9 mouse cellular contexts compared by ENCODE assay signal in the genomic region with DNA sequence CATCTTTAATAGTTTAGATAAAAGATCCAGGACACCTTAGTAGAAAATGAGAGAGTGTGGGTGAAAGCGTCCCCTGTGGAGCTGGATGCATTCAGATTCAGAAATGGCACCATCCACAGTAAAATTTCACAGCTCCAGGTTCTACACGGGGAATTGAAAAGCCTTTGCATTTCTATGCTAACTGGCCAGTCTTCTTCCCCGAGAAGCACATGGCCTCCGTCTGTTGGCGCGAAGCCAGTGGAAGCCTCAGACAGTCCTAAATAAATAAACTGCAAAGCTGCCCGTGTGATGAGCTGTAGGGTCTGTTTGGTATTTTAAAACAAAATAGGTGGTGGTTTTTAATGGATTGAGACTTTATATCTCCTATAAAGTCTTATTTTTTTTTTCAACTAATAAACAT.
A peak's percentile ranks its signal among the peaks of the same experiment; 100 is the strongest.
DNase-seq lines count a peak whose midpoint lies in the region; ATAC-seq lines count a peak whose summit lies in the region.
"Had no signal": no experiment of that assay in that cellular context is flagged by ENCODE, and none has a peak within 500 bp of the region (broad histone marks: within the 10 kb centered on the region; RNA-seq: fewer than 3 reads in every experiment).

No protein-coding gene starts in this region.

- H3K27ac ChIP-seq in hindbrain, embryonic 10.5 days: no peak overlapping the region
- no peak overlapping the region for H3K27ac ChIP-seq in hindbrain, embryonic 12.5 days
- H3K27ac ChIP-seq: liver, embryonic 13.5 days had no signal

- no peaks in the 10 kb centered on the region for H3K36me3 ChIP-seq in hindbrain, embryonic 10.5 days
- H3K36me3 ChIP-seq in hindbrain, embryonic 12.5 days: no peaks in the 10 kb centered on the region
- H3K36me3 ChIP-seq: liver, embryonic 13.5 days had no signal

- ATAC-seq in hindbrain, embryonic 12.5 days (ENCODE audit: low FRiP score): no peak

- H3K4me1 ChIP-seq in hindbrain, embryonic 10.5 days (replicated peaks): no peaks in the 10 kb centered on the region
- no peaks in the 10 kb centered on the region for H3K4me1 ChIP-seq in hindbrain, embryonic 12.5 days
- H3K4me1 ChIP-seq: liver, embryonic 13.5 days had no signal

- peak; percentile 28 for DNase-seq in hindbrain, embryonic 10.5 days (ENCODE audit: low spot score)
- peak; percentile 6 for DNase-seq in R1 (ENCODE audit: low read depth, low spot score)
- DNase-seq in embryo, embryonic 11 days: peak; percentile 56
- peak; percentile 82 for DNase-seq in kidney, postnatal 10 days
- peak; percentile 73 for DNase-seq in testis, postnatal 10 days (ENCODE audit: low spot score)
- no peak for DNase-seq in layer of hippocampus, adult 11-12 months (ENCODE audit: low spot score)
- no peak for DNase-seq in frontal cortex, postnatal 25 days (ENCODE audit: low spot score in 2 of 2)
- DNase-seq: liver, embryonic 13.5 days had no signal

- no peak overlapping the region for H3K4me2 ChIP-seq in hindbrain, embryonic 12.5 days (replicated peaks)
- H3K4me2 ChIP-seq: liver, embryonic 13.5 days had no signal

- H3K27me3 ChIP-seq in hindbrain, embryonic 10.5 days (ENCODE audit: insufficient read depth, poor library complexity, severe bottlenecking): no peaks in the 10 kb centered on the region
- H3K27me3 ChIP-seq in hindbrain, embryonic 12.5 days: no peaks in the 10 kb centered on the region
- H3K27me3 ChIP-seq: liver, embryonic 13.5 days had no signal

- 62% methylated on average over 7 of the region's 7 CpGs for WGBS in hindbrain, embryonic 10.5 days
- 56% methylated on average over 7 of the region's 7 CpGs for WGBS in hindbrain, embryonic 12.5 days

- no peak overlapping the region for H3K9ac ChIP-seq in hindbrain, embryonic 12.5 days
- H3K9ac ChIP-seq: liver, embryonic 13.5 days had no signal

- no peaks in the 10 kb centered on the region for H3K9me3 ChIP-seq in hindbrain, embryonic 10.5 days
- no peaks in the 10 kb centered on the region for H3K9me3 ChIP-seq in hindbrain, embryonic 12.5 days (replicated peaks)
- H3K9me3 ChIP-seq: liver, embryonic 13.5 days had no signal

- H3K4me3 ChIP-seq in hindbrain, embryonic 10.5 days: no peak overlapping the region
- no peak overlapping the region for H3K4me3 ChIP-seq in hindbrain, embryonic 12.5 days
- H3K4me3 ChIP-seq: liver, embryonic 13.5 days had no signal

Comparison
In these comparisons a context has a peak if more than half of its experiments do, and no peak if none do; other contexts are left out.
1. DNase-seq: peak in hindbrain, embryonic 10.5 days (single experiment), R1 (single experiment), embryo, embryonic 11 days (single experiment), kidney, postnatal 10 days (single experiment) and testis, postnatal 10 days (single experiment); none in layer of hippocampus, adult 11-12 months (single experiment) and frontal cortex, postnatal 25 days (0 of 2).